Mouse (Mus musculus) bone marrow macrophage, adult 2 months (primary cell): Measurements from ENCODE around the gene Acot7. TPM values are rescaled to one million over a fixed set of nuclear protein-coding genes. Genes with fewer than 3 reads are reported as not detected.
"Not testable (repeated sequence)": the region's sequence is repeated elsewhere in the genome, so short reads cannot be mapped to it uniquely, and the experiment has no call there.

ENCODE experiments used
- H3K27ac ChIP-seq: 2 replicates; pipeline ENCODE4 v1.5.1; 2012; ENCODE audit warnings: low read depth, low read length; ENCODE audit not compliant: insufficient read depth
- H3K4me1 ChIP-seq: 2 replicates; pipeline ENCODE4 v1.6.1; 2012; ENCODE audit warnings: low read length; ENCODE audit not compliant: control insufficient read depth, insufficient read depth
- H3K4me3 ChIP-seq: 2 replicates; pipeline ENCODE4 v1.5.1; 2012; ENCODE audit warnings: mild to moderate bottlenecking, low read length, moderate library complexity; ENCODE audit not compliant: insufficient read depth
- CTCF ChIP-seq: IDR thresholded peaks from 2 replicates; pipeline ENCODE4 v1.5.1; 2012; ENCODE audit warnings: low read depth, mild to moderate bottlenecking, low read length, moderate library complexity
- POLR2A ChIP-seq: IDR thresholded peaks from 2 replicates; pipeline ENCODE4 v1.6.1; 2012; ENCODE audit warnings: mild to moderate bottlenecking, low read depth, low read length, borderline replicate concordance
- polyA plus RNA-seq: library from polyadenylated mRNA; stranded (reverse); fragments of >200 nt; gene quantifications from 2 replicates; pipeline ENCODE4 v1.2.4, GENCODE M21; 2012; ENCODE audit not compliant: missing spikeins, insufficient read depth, insufficient read length

The Acot7 gene
- polyA plus RNA-seq, 1 experiment: 46.2 TPM

GRCm38 (mm10) chr4:152220771-152221410 lies 43.0 kb downstream of the Acot7 start:
- Histone ChIP-seq H3K27ac (no peak overlapping the region), H3K4me3 (no peak overlapping the region), H3K4me1 (peaks cover 25% of the 10 kb centered on the region)
- TF ChIP-seq CTCF: no peak
- no peak for TF ChIP-seq POLR2A

GRCm38 (mm10) chr4:152221411-152221887 lies 43.5 kb downstream of the Acot7 start:
- Histone ChIP-seq H3K27ac (no peak overlapping the region), H3K4me1 (peaks cover 25% of the 10 kb centered on the region), H3K4me3 (no peak overlapping the region)
- TF ChIP-seq POLR2A (no peak), CTCF (no peak)

GRCm38 (mm10) chr4:152222111-152222510 lies 44.2 kb downstream of the Acot7 start:
- Histone ChIP-seq H3K4me1 (peaks cover 25% of the 10 kb centered on the region), H3K4me3 (no peak overlapping the region), H3K27ac (no peak overlapping the region)
- TF ChIP-seq POLR2A (no peak), CTCF (no peak)

GRCm38 (mm10) chr4:152222513-152222912 lies 44.6 kb downstream of the Acot7 start:
- Histone ChIP-seq H3K27ac (no peak overlapping the region), H3K4me3 (no peak overlapping the region), H3K4me1 (peaks cover 25% of the 10 kb centered on the region)
- TF ChIP-seq POLR2A (no peak), CTCF (no peak)

GRCm38 (mm10) chr4:152224156-152224555 lies 46.2 kb downstream of the Acot7 start:
- Histone ChIP-seq H3K27ac (peak overlapping the region; percentile 43), H3K4me1 (peaks cover 25% of the 10 kb centered on the region), H3K4me3 (no peak overlapping the region)
- TF ChIP-seq CTCF (no peak), POLR2A (no peak)

- no peak for TF ChIP-seq POLR2A
- TF ChIP-seq CTCF: no peak
- no peak overlapping the region for H3K27ac ChIP-seq
- H3K4me3 ChIP-seq: no peak overlapping the region
- peaks cover 15% of the 10 kb centered on the region for H3K4me1 ChIP-seq
Observed at GRCm38 (mm10) chr4:152226901-152227486, 49.1 kb downstream of the Acot7 start.

GRCm38 (mm10) chr4:152227749-152228527 lies 50.0 kb downstream of the Acot7 start:
- Histone ChIP-seq H3K27ac (no peak overlapping the region), H3K4me1 (peaks cover 11% of the 10 kb centered on the region), H3K4me3 (no peak overlapping the region)
- TF ChIP-seq CTCF (no peak), POLR2A (no peak)

- H3K4me3 ChIP-seq, H3K27ac ChIP-seq, H3K4me1 ChIP-seq: not testable (repeated sequence)
Observed at GRCm38 (mm10) chr4:152230331-152230730, 52.4 kb downstream of the Acot7 start.

GRCm38 (mm10) chr4:152231326-152231725 lies 53.4 kb downstream of the Acot7 start:
- Histone ChIP-seq H3K4me1 (no peaks in the 10 kb centered on the region), H3K27ac (no peak overlapping the region), H3K4me3 (no peak overlapping the region)
- TF ChIP-seq CTCF (no peak), POLR2A (no peak)

GRCm38 (mm10) chr4:152232411-152232903 lies 54.5 kb downstream of the Acot7 start:
- H3K4me1 ChIP-seq: no peaks in the 10 kb centered on the region

GRCm38 (mm10) chr4:152239974-152240373 lies 62.0 kb downstream of the Acot7 start:
- Histone ChIP-seq H3K4me3 (no peak overlapping the region), H3K4me1 (peaks cover 8% of the 10 kb centered on the region), H3K27ac (no peak overlapping the region)
- TF ChIP-seq CTCF: no peak
- TF ChIP-seq POLR2A: no peak

More at GRCm38 (mm10) chr4:152232411-152232903, 54.5 kb downstream of the Acot7 start:
- Histone ChIP-seq H3K4me3 (no peak overlapping the region), H3K27ac (no peak overlapping the region)
- TF ChIP-seq CTCF: no peak
- TF ChIP-seq POLR2A: no peak
